14 mouse cellular contexts compared by ENCODE assay signal in genomic region chr8:90839725-90840714, GRCm38 (mm10). TPM values are rescaled to one million over a fixed set of nuclear protein-coding genes. Genes with fewer than 3 reads are reported as not detected.
DNase-seq lines count a peak whose midpoint lies in the region; ATAC-seq and TF ChIP-seq lines count a peak whose summit lies in the region.
"Had no signal": no experiment of that assay in that cellular context is flagged by ENCODE, and none has a peak within 500 bp of the region (broad histone marks: within the 10 kb centered on the region; RNA-seq: fewer than 3 reads in every experiment).

No protein-coding gene starts in this region.

- H3K79me2 ChIP-seq in liver, adult 2 months (ENCODE audit: control insufficient read depth, insufficient read depth, low read length): peaks cover 18% of the 10 kb centered on the region; the same call in 1 of the 2 replicates

- H3K4me1 ChIP-seq in liver, adult 2 months (ENCODE audit: control insufficient read depth, insufficient read depth, low read length): peaks cover 13% of the 10 kb centered on the region
- H3K4me1 ChIP-seq in neural tube, embryonic 15.5 days: 0 out of 2 replicates have a peak, but pooled peaks cover 8% of the 10 kb centered on the region
- H3K4me1 ChIP-seq: midbrain, embryonic 12.5 days had no signal

- H3K36me3 ChIP-seq in liver, adult 2 months (ENCODE audit: control insufficient read depth, insufficient read depth, low read length): no peaks in the 10 kb centered on the region
- H3K36me3 ChIP-seq in neural tube, embryonic 15.5 days: no peaks in the 10 kb centered on the region
- H3K36me3 ChIP-seq: heart, embryonic 12.5 days; midbrain, embryonic 12.5 days had no signal

- peak; percentile 51 for ATAC-seq in megakaryocyte, adult 5-6 weeks (ENCODE audit: poor library complexity, severe bottlenecking)
- ATAC-seq in neural tube, embryonic 15.5 days (ENCODE audit: low FRiP score): no peak
- ATAC-seq: forebrain, embryonic 13.5 days had no signal

- peak overlapping the region; percentile 37 for H3K27ac ChIP-seq in liver, adult 2 months (replicated peaks; ENCODE audit: insufficient read depth, low read depth, low read length)
- H3K27ac ChIP-seq in neural tube, embryonic 15.5 days (replicated peaks): no peak overlapping the region
- H3K27ac ChIP-seq: forebrain, embryonic 13.5 days; midbrain, embryonic 12.5 days had no signal

- H3K4me2 ChIP-seq in neural tube, embryonic 15.5 days: no peak overlapping the region
- H3K4me2 ChIP-seq: forebrain, embryonic 13.5 days; heart, embryonic 12.5 days; midbrain, embryonic 12.5 days had no signal

- H3K4me3 ChIP-seq in liver, adult 2 months (ENCODE audit: insufficient read depth, low read depth, low read length): no peak overlapping the region
- H3K4me3 ChIP-seq in neural tube, embryonic 15.5 days (replicated peaks): no peak overlapping the region
- H3K4me3 ChIP-seq: forebrain, embryonic 13.5 days; heart, embryonic 12.5 days; midbrain, embryonic 12.5 days had no signal

- H3K9ac ChIP-seq in liver, adult 2 months (ENCODE audit: low read depth, low read length): no peak overlapping the region
- no peak overlapping the region for H3K9ac ChIP-seq in neural tube, embryonic 15.5 days (replicated peaks)
- H3K9ac ChIP-seq: forebrain, embryonic 13.5 days; heart, embryonic 12.5 days; midbrain, embryonic 12.5 days had no signal

- no peak for TF ChIP-seq CTCF in liver, adult 2 months (IDR thresholded peaks at IDR 0.05; ENCODE audit: low read depth, low read length)

- no peak for TF ChIP-seq POLR2A in liver, adult 2 months (IDR thresholded peaks at IDR 0.05; ENCODE audit: extremely low read depth, insufficient read depth, low read length)

- 44% methylated on average over 11 of the region's 11 CpGs for WGBS in liver, adult 2 months
- WGBS in neural tube, embryonic 15.5 days: 70% methylated on average over 11 of the region's 11 CpGs

- DNase-seq in adrenal gland, adult (ENCODE audit: inconsistent age in 2 of 2, low spot score in 1 of 2): peak; percentile 73 to 88
- no peak for DNase-seq in adrenal gland, postnatal 4 days (ENCODE audit: low spot score in 2 of 2)
- peak; percentile 68 for DNase-seq in liver, adult 2 months (ENCODE audit: extremely low read depth, low read depth, low spot score)
- DNase-seq in liver (no peak), R1 (ENCODE audit: low read depth, low spot score) (peak; percentile 89)
- DNase-seq in spleen, postnatal 4 days (ENCODE audit: low spot score in 2 of 2): no peak

- no peaks in the 10 kb centered on the region for H3K27me3 ChIP-seq in liver, adult 2 months (ENCODE audit: control insufficient read depth, insufficient read depth, low read length)
- H3K27me3 ChIP-seq in neural tube, embryonic 15.5 days (replicated peaks): no peaks in the 10 kb centered on the region
- H3K27me3 ChIP-seq: forebrain, embryonic 13.5 days; heart, embryonic 12.5 days; midbrain, embryonic 12.5 days had no signal

- no peaks in the 10 kb centered on the region for H3K9me3 ChIP-seq in neural tube, embryonic 15.5 days (replicated peaks)
- H3K9me3 ChIP-seq: forebrain, embryonic 13.5 days; heart, embryonic 12.5 days; midbrain, embryonic 12.5 days had no signal

RNA-seq across cellular contexts. Expression of gene Chd9, which starts 11.9 kb away (rescaled TPM):
- 10 to 100 TPM; 65.3 to 83.3 TPM for total RNA-seq in adrenal gland, postnatal 4 days (2021)
- 42.3 and 63.2 TPM in 2 replicates for total RNA-seq in liver, adult 2 months (2014; rRNA removed)
- polyA plus RNA-seq in liver, adult 2 months (2012; rRNA removed): 51.6 and 88.2 TPM in 2 replicates
- total RNA-seq in megakaryocyte, adult 5-6 weeks (2015): 91.1 and 104 TPM in 2 replicates
- 39.0 and 45.6 TPM in 2 replicates for total RNA-seq in megakaryocyte, adult 5-6 weeks (2017)
- polyA plus RNA-seq in neural tube, embryonic 15.5 days (2015; fragmentation: Nextera tagmentation; extraction: Ambion mirVana): 80.6 and 94.2 TPM in 2 replicates

RNA-seq across cellular contexts. Expression of gene Gm19935, which starts 22.8 kb away (rescaled TPM):
- total RNA-seq in adrenal gland, postnatal 4 days (2021): not detected
- 0.09 TPM in 1 of 2 replicates, not detected in the other for total RNA-seq in liver, adult 2 months (2014; rRNA removed)
- polyA plus RNA-seq in liver, adult 2 months (2012; rRNA removed): not detected in 2 replicates
- not detected in 2 replicates for total RNA-seq in megakaryocyte, adult 5-6 weeks (2015)
- not detected in 2 replicates for total RNA-seq in megakaryocyte, adult 5-6 weeks (2017)
- polyA plus RNA-seq in neural tube, embryonic 15.5 days (2015; fragmentation: Nextera tagmentation; extraction: Ambion mirVana): 3.3 and 4.0 TPM in 2 replicates
- total RNA-seq: neutrophil, adult 5-6 weeks had no signal
- polyA plus RNA-seq: forebrain, embryonic 13.5 days; heart, embryonic 12.5 days; limb, embryonic 14.5 days; midbrain, embryonic 12.5 days; spleen, adult 2 months had no signal

Comparison
In these comparisons a context has a peak if more than half of its experiments do, and no peak if none do; other contexts are left out.
1. DNase-seq: peak in adrenal gland, adult (2 of 2), liver, adult 2 months (single experiment) and R1 (single experiment); none in adrenal gland, postnatal 4 days (0 of 2), liver (single experiment) and spleen, postnatal 4 days (0 of 2).